Mouse (Mus musculus): Measurements from ENCODE around the gene Cenpx. TPM values are rescaled to one million over a fixed set of nuclear protein-coding genes. Genes with fewer than 3 reads are reported as not detected.
"Not testable (repeated sequence)": the region's sequence is repeated elsewhere in the genome, so short reads cannot be mapped to it uniquely, and the experiment has no call there.

Cenpx gene
- polyA plus RNA-seq, 1 experiment from 2014 or later: 106 TPM

DNA sequence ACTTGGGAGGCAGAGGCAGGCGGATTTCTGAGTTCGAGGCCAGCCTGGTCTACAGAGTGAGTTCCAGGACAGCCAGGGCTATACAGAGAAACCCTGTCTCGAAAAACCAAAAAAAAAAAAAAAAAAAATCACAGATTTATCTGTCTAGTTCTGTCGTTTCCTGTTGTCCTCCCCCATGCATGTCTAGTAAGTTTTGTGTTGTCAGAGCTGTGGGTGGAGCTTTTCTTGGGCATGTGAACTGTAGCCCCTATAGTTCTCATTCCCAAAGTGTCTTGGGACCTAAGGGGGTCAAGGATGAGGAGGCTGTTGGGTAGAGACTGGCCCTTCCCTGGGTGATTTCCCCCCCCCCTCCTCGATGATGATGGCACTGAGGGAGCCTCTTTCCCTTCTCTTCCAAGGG, 37.7 kb downstream of the Cenpx start:
- H3K4me3 ChIP-seq (ENCODE audit: low read length); ATAC-seq; H3K4me2 ChIP-seq (ENCODE audit: low read length); H3K9me3 ChIP-seq (ENCODE audit: control insufficient read depth, low read length); H3K27ac ChIP-seq (ENCODE audit: low read depth, low read length); H3K4me1 ChIP-seq (ENCODE audit: control insufficient read depth, insufficient read depth, low read depth, low read length); H3K27me3 ChIP-seq (replicated peaks; ENCODE audit: control insufficient read depth, insufficient read depth, low read length); H3K9ac ChIP-seq (ENCODE audit: low read depth, low read length); H3K36me3 ChIP-seq (ENCODE audit: control insufficient read depth, insufficient read depth, low read length): not testable (repeated sequence)
- 94% methylated on average over 4 of the region's 5 CpGs for WGBS

DNA sequence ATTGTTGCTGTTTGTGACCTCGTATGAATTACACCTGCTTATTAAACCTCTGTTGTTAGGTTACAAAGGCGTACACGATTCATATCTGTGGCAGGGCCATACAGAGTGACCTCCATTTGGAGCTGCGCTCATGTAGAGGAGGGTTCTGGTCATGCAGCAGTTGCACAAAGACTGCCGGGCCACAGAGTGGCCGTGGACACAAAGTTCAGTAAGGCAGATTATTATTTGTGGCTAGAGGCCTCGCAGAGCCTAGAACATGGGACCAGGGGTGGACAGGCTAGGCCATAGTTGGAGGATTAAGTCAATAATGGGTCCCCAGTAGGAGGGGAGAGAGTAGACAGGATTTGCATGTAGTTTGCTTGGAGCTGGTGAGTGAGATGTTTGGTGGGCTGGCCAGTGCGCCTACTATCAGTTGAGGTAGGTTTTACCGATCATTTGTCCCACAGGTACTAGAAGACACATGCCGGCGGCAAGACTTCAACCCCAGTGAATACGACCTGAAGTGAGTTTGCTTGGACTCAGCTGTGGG, 39.9 kb downstream of the Cenpx start:
- peak overlapping the region; percentile 93 for H3K4me2 ChIP-seq (ENCODE audit: low read length)
- peaks cover 5% of the 10 kb centered on the region; the same call in 1 of the 2 replicates for H3K36me3 ChIP-seq (ENCODE audit: control insufficient read depth, insufficient read depth, low read length)
- peak overlapping the region; percentile 85 for H3K9ac ChIP-seq (ENCODE audit: low read depth, low read length)
- H3K9me3 ChIP-seq (ENCODE audit: control insufficient read depth, low read length): no peaks in the 10 kb centered on the region
- H3K27ac ChIP-seq (ENCODE audit: low read depth, low read length): peak overlapping the region; percentile 94
- peaks cover 7% of the 10 kb centered on the region for H3K4me1 ChIP-seq (ENCODE audit: control insufficient read depth, insufficient read depth, low read depth, low read length)
- H3K27me3 ChIP-seq (replicated peaks; ENCODE audit: control insufficient read depth, insufficient read depth, low read length): no peaks in the 10 kb centered on the region
- H3K4me3 ChIP-seq (ENCODE audit: low read length): peak overlapping the region; percentile 78
- 38% methylated on average over 12 of the region's 12 CpGs for WGBS
- peak; percentile 37 for ATAC-seq

DNA sequence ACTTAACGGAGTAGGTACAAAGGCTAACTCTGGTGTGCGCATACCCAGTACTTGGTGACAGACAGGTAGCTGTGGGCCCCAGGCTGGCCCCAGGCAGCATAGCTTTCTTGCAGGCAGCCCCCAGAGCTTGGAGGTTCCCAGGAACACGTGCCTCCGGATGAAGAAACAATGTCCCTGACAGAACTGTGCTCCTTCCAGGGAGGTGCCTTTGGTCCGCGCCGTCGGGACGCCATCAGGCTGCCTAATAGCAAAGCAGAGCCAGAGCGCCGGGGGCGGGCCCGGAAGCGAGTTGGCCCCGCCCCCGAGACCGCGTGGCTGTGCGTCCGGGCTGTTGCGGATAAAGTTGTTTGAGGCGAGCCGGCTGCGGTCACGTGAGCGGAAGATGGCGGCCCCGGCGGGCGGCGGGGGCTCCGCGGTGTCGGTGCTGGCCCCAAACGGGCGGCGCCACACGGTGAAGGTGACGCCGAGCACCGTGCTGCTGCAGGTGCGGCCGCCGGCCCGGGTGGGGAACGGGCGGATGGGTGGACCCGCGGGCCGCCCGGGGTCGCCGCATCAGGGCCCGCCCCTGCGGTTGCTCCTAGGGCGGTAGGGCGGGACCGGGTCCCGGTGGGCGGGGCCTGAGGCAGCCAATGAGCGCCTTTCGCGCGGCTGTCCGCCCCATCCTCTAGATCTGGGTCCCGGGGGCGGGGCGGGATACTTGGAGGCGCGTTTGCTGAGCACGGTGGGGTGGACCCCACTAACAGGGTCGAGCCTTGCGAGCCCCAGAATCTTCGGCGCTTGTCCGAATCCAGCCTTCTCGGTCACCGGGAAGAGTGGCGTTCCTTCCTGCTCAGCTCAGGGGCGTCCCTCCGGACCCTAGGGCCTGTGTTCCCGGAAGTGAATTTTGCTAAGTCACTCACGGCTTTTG, 40.6 kb downstream of the Cenpx start, which contains the start of gene Aspscr1:
Gene Aspscr1, plus strand, starts transcription at position 287 of the 907 bp plus-strand sequence.
- Histone ChIP-seq H3K4me1 (ENCODE audit: control insufficient read depth, insufficient read depth, low read depth, low read length) (peaks cover 7% of the 10 kb centered on the region), H3K9ac (ENCODE audit: low read depth, low read length) (peak within 1 kb of the TSS; percentile 85), H3K27ac (ENCODE audit: low read depth, low read length) (peak within 1 kb of the TSS; percentile 94), H3K4me3 (ENCODE audit: low read length) (peak within 1 kb of the TSS; percentile 78), H3K36me3 (ENCODE audit: control insufficient read depth, insufficient read depth, low read length) (no peaks in the 10 kb centered on the region; the same call in 1 of the 2 replicates), H3K9me3 (ENCODE audit: control insufficient read depth, low read length) (no peaks in the 10 kb centered on the region), H3K27me3 (replicated peaks; ENCODE audit: control insufficient read depth, insufficient read depth, low read length) (no peaks in the 10 kb centered on the region), H3K4me2 (ENCODE audit: low read length) (peak within 1 kb of the TSS; percentile 93)
- peak; percentile 98 for ATAC-seq
- WGBS: under 1% methylated on average over 71 of the region's 83 CpGs

GRCm38 (mm10) chr11:120666617-120667016, 46.9 kb downstream of the Cenpx start:
- ATAC-seq: no peak
- Histone ChIP-seq H3K9me3 (ENCODE audit: control insufficient read depth, low read length) (no peaks in the 10 kb centered on the region), H3K36me3 (ENCODE audit: control insufficient read depth, insufficient read depth, low read length) (no peaks in the 10 kb centered on the region), H3K4me1 (ENCODE audit: control insufficient read depth, insufficient read depth, low read depth, low read length) (no peaks in the 10 kb centered on the region), H3K27ac (ENCODE audit: low read depth, low read length) (no peak overlapping the region), H3K4me2 (ENCODE audit: low read length) (no peak overlapping the region), H3K4me3 (ENCODE audit: low read length) (no peak overlapping the region), H3K27me3 (replicated peaks; ENCODE audit: control insufficient read depth, insufficient read depth, low read length) (peaks cover 18% of the 10 kb centered on the region), H3K9ac (ENCODE audit: low read depth, low read length) (no peak overlapping the region)
- WGBS: 10% methylated on average over 3 of the region's 3 CpGs

- peaks cover 8% of the 10 kb centered on the region for H3K4me1 ChIP-seq (ENCODE audit: control insufficient read depth, insufficient read depth, low read depth, low read length)
- H3K27ac ChIP-seq (ENCODE audit: low read depth, low read length): no peak overlapping the region
- ATAC-seq: no peak
- H3K9ac ChIP-seq (ENCODE audit: low read depth, low read length): no peak overlapping the region; the same call in 1 of the 2 replicates
- H3K9me3 ChIP-seq (ENCODE audit: control insufficient read depth, low read length): no peaks in the 10 kb centered on the region
- no peaks in the 10 kb centered on the region for H3K36me3 ChIP-seq (ENCODE audit: control insufficient read depth, insufficient read depth, low read length)
- H3K4me3 ChIP-seq (ENCODE audit: low read length): no peak overlapping the region
- H3K4me2 ChIP-seq (ENCODE audit: low read length): no peak overlapping the region
- 59% methylated on average over 2 of the region's 3 CpGs for WGBS
- H3K27me3 ChIP-seq (replicated peaks; ENCODE audit: control insufficient read depth, insufficient read depth, low read length): peaks cover 26% of the 10 kb centered on the region
Measured at GRCm38 (mm10) chr11:120665406-120665805, 48.1 kb downstream of the Cenpx start.

- 65% methylated on average over 5 of the region's 5 CpGs for WGBS
- Histone ChIP-seq H3K4me3 (ENCODE audit: low read length) (no peak overlapping the region), H3K4me2 (ENCODE audit: low read length) (no peak overlapping the region), H3K4me1 (ENCODE audit: control insufficient read depth, insufficient read depth, low read depth, low read length) (peaks cover 14% of the 10 kb centered on the region), H3K27me3 (replicated peaks; ENCODE audit: control insufficient read depth, insufficient read depth, low read length) (peaks cover 42% of the 10 kb centered on the region), H3K36me3 (ENCODE audit: control insufficient read depth, insufficient read depth, low read length) (no peaks in the 10 kb centered on the region), H3K9me3 (ENCODE audit: control insufficient read depth, low read length) (peaks cover 2% of the 10 kb centered on the region; the same call in 1 of the 2 replicates), H3K27ac (ENCODE audit: low read depth, low read length) (no peak overlapping the region), H3K9ac (ENCODE audit: low read depth, low read length) (no peak overlapping the region)
- ATAC-seq: no peak
Measured at GRCm38 (mm10) chr11:120663714-120664113, 49.8 kb downstream of the Cenpx start.

GRCm38 (mm10) chr11:120662759-120663158, 50.8 kb downstream of the Cenpx start:
- no peak overlapping the region for H3K4me3 ChIP-seq (ENCODE audit: low read length)
- peaks cover 2% of the 10 kb centered on the region; the same call in 1 of the 2 replicates for H3K9me3 ChIP-seq (ENCODE audit: control insufficient read depth, low read length)
- peaks cover 14% of the 10 kb centered on the region for H3K4me1 ChIP-seq (ENCODE audit: control insufficient read depth, insufficient read depth, low read depth, low read length)
- no peak for ATAC-seq
- no peak overlapping the region for H3K9ac ChIP-seq (ENCODE audit: low read depth, low read length)
- peaks cover 51% of the 10 kb centered on the region for H3K27me3 ChIP-seq (replicated peaks; ENCODE audit: control insufficient read depth, insufficient read depth, low read length)
- no peak overlapping the region for H3K4me2 ChIP-seq (ENCODE audit: low read length)
- H3K36me3 ChIP-seq (ENCODE audit: control insufficient read depth, insufficient read depth, low read length): no peaks in the 10 kb centered on the region
- no peak overlapping the region for H3K27ac ChIP-seq (ENCODE audit: low read depth, low read length)
- WGBS: 39% methylated on average over 6 of the region's 6 CpGs

- no peaks in the 10 kb centered on the region for H3K36me3 ChIP-seq (ENCODE audit: control insufficient read depth, insufficient read depth, low read length)
- peaks cover 2% of the 10 kb centered on the region; the same call in 1 of the 2 replicates for H3K9me3 ChIP-seq (ENCODE audit: control insufficient read depth, low read length)
- H3K27ac ChIP-seq (ENCODE audit: low read depth, low read length): no peak within 1 kb of the TSS; the same call in 1 of the 2 replicates
- WGBS: under 1% methylated on average over 35 of the region's 35 CpGs
- H3K4me1 ChIP-seq (ENCODE audit: control insufficient read depth, insufficient read depth, low read depth, low read length): peaks cover 14% of the 10 kb centered on the region
- peak within 1 kb of the TSS; percentile 59 for H3K4me2 ChIP-seq (ENCODE audit: low read length)
- peak within 1 kb of the TSS; percentile 39 for H3K4me3 ChIP-seq (ENCODE audit: low read length)
- ATAC-seq: no peak
- H3K9ac ChIP-seq (ENCODE audit: low read depth, low read length): peak within 1 kb of the TSS; percentile 22
- H3K27me3 ChIP-seq (replicated peaks; ENCODE audit: control insufficient read depth, insufficient read depth, low read length): peaks cover 62% of the 10 kb centered on the region
Measured at GRCm38 (mm10) chr11:120661076-120661460, 52.5 kb downstream of the Cenpx start, which contains the start of gene Notum. Gene Notum, minus strand, starts transcription at chr11:120661175.
